10 mouse cellular contexts compared by ENCODE assay signal in genomic region chr8:60616928-60617327, GRCm38 (mm10). TPM values are rescaled to one million over a fixed set of nuclear protein-coding genes. Genes with fewer than 3 reads are reported as not detected.
DNase-seq lines count a peak whose midpoint lies in the region; ATAC-seq and TF ChIP-seq lines count a peak whose summit lies in the region.
"Had no signal": no experiment of that assay in that cellular context is flagged by ENCODE, and none has a peak within 500 bp of the region (broad histone marks: within the 10 kb centered on the region; RNA-seq: fewer than 3 reads in every experiment).

No protein-coding gene starts in this region.

- H3K36me3 ChIP-seq in forebrain, postnatal 0 days (ENCODE audit: insufficient read depth), result no peaks in the 10 kb centered on the region
- H3K36me3 ChIP-seq: liver, embryonic 15.5 days; stomach, embryonic 15.5 days had no signal

- no peak overlapping the region for H3K27ac ChIP-seq in layer of hippocampus, adult 2 months
- no peak overlapping the region for H3K27ac ChIP-seq in forebrain, postnatal 0 days (ENCODE audit: low read depth, low read length)
- H3K27ac ChIP-seq: liver, embryonic 15.5 days; stomach, embryonic 15.5 days had no signal

- H3K4me3 ChIP-seq in layer of hippocampus, adult 2 months, result no peak overlapping the region
- H3K4me3 ChIP-seq in forebrain, postnatal 0 days (ENCODE audit: low read depth, low read length), result no peak overlapping the region
- H3K4me3 ChIP-seq: liver, embryonic 15.5 days; stomach, embryonic 15.5 days had no signal

- WGBS in forebrain, postnatal 0 days, result 37% methylated on average over 2 of the region's 2 CpGs

- H3K27me3 ChIP-seq in forebrain, postnatal 0 days (ENCODE audit: insufficient read depth, low read length), result no peaks in the 10 kb centered on the region
- H3K27me3 ChIP-seq: liver, embryonic 15.5 days; stomach, embryonic 15.5 days had no signal

- peak; percentile 56 for DNase-seq in adrenal gland, postnatal 10 days
- DNase-seq in adrenal gland, postnatal 4 days (ENCODE audit: low spot score in 2 of 2), result no peak
- DNase-seq in layer of hippocampus, adult 2 months (ENCODE audit: low spot score in 2 of 2), result peak in 1 of 2 experiments; percentile 61
- DNase-seq in layer of hippocampus, postnatal 36 days, result no peak
- peak; percentile 71 for DNase-seq in adipocyte (ENCODE audit: low spot score)
- DNase-seq in forebrain, postnatal 0 days, result peak; percentile 84
- DNase-seq in lung, postnatal 36 days, result peak; percentile 62
- DNase-seq in thymus, adult 18-20 months, result no peak

- no peak overlapping the region for H3K4me2 ChIP-seq in forebrain, postnatal 0 days (ENCODE audit: low read depth)
- H3K4me2 ChIP-seq: liver, embryonic 15.5 days; stomach, embryonic 15.5 days had no signal

- no peaks in the 10 kb centered on the region for H3K4me1 ChIP-seq in forebrain, postnatal 0 days (ENCODE audit: insufficient read depth)
- H3K4me1 ChIP-seq: liver, embryonic 15.5 days; stomach, embryonic 15.5 days had no signal

- TF ChIP-seq CTCF in layer of hippocampus, adult 2 months (conservative IDR thresholded peaks at IDR 0.05), result peak; percentile 86
- TF ChIP-seq CTCF in forebrain, postnatal 0 days (IDR thresholded peaks at IDR 0.05; ENCODE audit: low read depth), result peak; percentile 76

- peak; percentile 69; the same call in 1 of the 2 replicates for ATAC-seq in forebrain, postnatal 0 days

- H3K9me3 ChIP-seq in forebrain, postnatal 0 days (ENCODE audit: low read length), result no peaks in the 10 kb centered on the region
- H3K9me3 ChIP-seq: liver, embryonic 15.5 days; stomach, embryonic 15.5 days had no signal

- H3K9ac ChIP-seq in forebrain, postnatal 0 days, result no peak overlapping the region
- H3K9ac ChIP-seq: liver, embryonic 15.5 days; stomach, embryonic 15.5 days had no signal

RNA-seq across cellular contexts. Expression of gene Mfap3l, which starts 15.7 kb away (rescaled TPM):
- total RNA-seq in adrenal gland, postnatal 10 days (2021), result 1 to 10 TPM; 1.5 to 2.7 TPM
- total RNA-seq in adrenal gland, postnatal 4 days (2021), result 1 to 10 TPM; 3.5 to 5.3 TPM
- total RNA-seq in layer of hippocampus, adult 2 months (2021), result 10 to 100 TPM; 44.7 to 48.7 TPM
- total RNA-seq in layer of hippocampus, postnatal 36 days (2021), result 10 to 100 TPM; 43.4 to 47.9 TPM
- 8.0 and 9.1 TPM in 2 replicates for total RNA-seq in forebrain, postnatal 0 days (2014; rRNA removed)
- 1.3 and 2.4 TPM in 2 replicates for polyA plus RNA-seq in forebrain, postnatal 0 days (2015; fragmentation: Nextera tagmentation; extraction: Ambion mirVana)

Comparison
In these comparisons a context has a peak if more than half of its experiments do, and no peak if none do; other contexts are left out.
1. DNase-seq: peak in adrenal gland, postnatal 10 days (single experiment), adipocyte (single experiment), forebrain, postnatal 0 days (single experiment) and lung, postnatal 36 days (single experiment); none in adrenal gland, postnatal 4 days (0 of 2), layer of hippocampus, postnatal 36 days (0 of 2) and thymus, adult 18-20 months (0 of 2).